Mouse (Mus musculus) left cerebral cortex, adult 11 months (tissue): ENCODE measurements around the gene Tagln2.

Experiments
- DNase-seq: peaks from one replicate; pipeline ENCODE4 v3.0.0; 2022; ENCODE audit warnings: low spot score

Gene Tagln2

DNA sequence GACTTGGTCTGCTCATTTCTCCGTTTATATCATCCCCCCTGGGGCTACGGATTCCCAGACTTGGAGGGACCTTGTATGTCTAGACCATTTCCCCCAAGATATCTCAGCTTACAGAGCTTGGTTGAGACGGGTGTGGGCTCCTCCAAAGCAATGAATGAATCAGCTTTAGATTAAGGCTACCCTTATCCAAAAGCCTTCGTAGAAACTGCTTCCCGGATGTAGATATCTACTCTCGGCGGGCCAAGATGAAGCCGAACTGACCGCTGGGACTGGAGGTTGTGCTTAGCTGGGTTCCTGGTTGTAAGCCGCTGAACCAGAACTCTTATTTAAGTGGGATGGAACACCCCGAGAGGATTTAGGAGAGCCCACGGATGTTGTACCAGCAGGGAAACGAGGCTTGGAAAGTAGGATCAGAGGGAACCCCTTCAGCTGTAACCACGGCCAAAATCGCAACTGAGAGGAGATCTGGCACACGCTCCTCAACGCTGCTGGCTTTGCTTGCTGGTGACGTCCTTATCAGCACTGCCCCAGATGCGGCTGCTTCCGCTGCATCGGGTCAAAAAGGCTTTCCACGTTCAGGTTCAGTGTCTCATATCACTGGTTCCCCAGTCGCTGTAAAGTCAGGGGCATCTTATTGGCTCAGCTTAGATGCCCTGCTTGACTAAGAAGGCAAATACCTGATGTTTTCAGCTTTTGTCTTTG is 26.7 kb downstream of the Tagln2 start:
- DNase-seq, result no peak

GRCm38 (mm10) chr1:172527431-172527830 is 27.6 kb downstream of the Tagln2 start:
- no peak for DNase-seq

DNA sequence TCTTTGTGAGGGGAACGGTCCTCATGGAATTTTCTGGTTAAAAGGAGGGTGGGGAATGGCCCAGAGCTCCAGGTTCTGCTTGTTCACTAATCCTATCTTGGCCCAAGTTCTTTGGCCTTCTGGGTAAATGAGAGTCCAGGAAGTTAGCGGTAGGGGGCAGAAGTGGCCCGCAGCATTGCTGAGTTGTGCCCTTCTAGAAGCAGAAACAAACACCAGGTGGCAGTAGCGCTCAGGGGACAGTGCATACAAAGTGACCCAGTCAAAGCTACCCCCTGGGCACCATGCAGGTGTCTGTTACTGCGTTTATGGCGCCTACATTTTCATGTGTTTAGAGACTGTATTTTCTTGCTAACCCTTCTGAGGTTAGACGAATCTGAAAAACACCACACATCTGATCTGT is 28.9 kb downstream of the Tagln2 start:
- peak; percentile 69 for DNase-seq

- DNase-seq, result no peak
Measured at GRCm38 (mm10) chr1:172530544-172531220, 30.8 kb downstream of the Tagln2 start.

DNA sequence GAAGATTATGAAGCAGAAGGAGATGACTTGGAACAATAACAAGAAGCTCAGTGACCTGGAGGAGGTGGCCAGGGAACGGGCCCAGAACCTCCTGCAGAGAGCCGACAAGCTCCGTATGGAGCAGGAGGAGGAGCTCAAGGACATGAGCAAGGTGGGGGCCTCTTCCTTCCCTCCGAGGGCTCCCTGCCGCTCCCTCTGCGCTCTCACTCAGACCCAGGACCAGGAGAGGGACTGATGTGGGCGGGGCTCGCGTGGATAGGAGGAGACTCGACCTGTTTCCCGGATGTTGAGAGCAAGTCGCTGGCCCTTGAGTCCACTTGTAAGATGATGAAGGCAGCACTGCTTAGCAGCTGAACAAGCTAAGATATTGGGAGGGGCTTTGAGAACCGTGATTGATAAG is 32.7 kb downstream of the Tagln2 start:
- no peak for DNase-seq

GRCm38 (mm10) chr1:172535116-172535515 is 35.3 kb downstream of the Tagln2 start:
- DNase-seq, result no peak

DNA sequence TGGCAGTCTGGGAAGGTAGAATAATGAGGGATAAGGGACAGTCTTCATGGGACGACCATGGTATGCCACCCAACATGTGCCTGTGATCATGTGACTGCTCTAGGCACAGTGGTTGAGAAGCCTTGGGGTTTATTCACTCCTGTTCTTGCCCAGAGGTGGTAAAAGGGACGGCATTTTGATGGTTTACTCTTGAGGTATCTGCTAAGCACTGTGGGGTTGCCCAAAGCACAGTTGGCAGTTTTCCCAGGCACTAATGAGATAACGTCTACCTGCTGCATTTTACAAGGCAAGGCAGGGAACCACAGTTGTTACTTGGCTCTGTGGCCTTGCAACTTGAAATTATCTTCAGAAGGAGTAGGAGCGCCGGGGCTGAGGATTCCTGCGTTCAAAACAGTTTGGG is 40.0 kb downstream of the Tagln2 start:
- DNase-seq, result no peak

- no peak for DNase-seq
Measured at GRCm38 (mm10) chr1:172540283-172540820, 40.5 kb downstream of the Tagln2 start.

GRCm38 (mm10) chr1:172546062-172546461 is 46.2 kb downstream of the Tagln2 start:
- DNase-seq, result no peak

GRCm38 (mm10) chr1:172548501-172548900 is 48.7 kb downstream of the Tagln2 start:
- no peak for DNase-seq

- DNase-seq, result no peak
Measured at GRCm38 (mm10) chr1:172549314-172549713, 49.5 kb downstream of the Tagln2 start.

GRCm38 (mm10) chr1:172549717-172550116 is 49.9 kb downstream of the Tagln2 start:
- DNase-seq, result no peak

- peak; percentile 9 for DNase-seq
Measured at GRCm38 (mm10) chr1:172550551-172550951, 50.7 kb downstream of the Tagln2 start.

DNA sequence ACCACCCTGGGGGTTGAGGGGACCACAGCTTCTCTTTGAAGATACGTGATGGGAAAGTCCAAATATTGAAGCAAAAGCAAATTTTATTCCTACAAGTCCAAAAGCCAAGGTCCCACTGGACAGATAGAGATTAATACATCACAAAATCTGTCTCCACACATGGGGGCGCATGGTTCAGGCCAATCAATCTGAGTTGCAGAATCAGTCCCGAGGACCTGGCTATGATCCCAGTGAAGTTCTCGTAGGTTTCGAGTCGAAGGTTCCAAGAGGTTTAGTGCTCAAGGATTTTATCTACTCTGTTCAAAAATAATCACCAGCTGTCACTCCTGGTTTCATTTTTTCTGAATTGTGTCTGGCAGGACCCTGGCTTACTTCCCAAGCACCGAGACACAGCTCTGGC is 51.2 kb downstream of the Tagln2 start:
- DNase-seq, result no peak

DNA sequence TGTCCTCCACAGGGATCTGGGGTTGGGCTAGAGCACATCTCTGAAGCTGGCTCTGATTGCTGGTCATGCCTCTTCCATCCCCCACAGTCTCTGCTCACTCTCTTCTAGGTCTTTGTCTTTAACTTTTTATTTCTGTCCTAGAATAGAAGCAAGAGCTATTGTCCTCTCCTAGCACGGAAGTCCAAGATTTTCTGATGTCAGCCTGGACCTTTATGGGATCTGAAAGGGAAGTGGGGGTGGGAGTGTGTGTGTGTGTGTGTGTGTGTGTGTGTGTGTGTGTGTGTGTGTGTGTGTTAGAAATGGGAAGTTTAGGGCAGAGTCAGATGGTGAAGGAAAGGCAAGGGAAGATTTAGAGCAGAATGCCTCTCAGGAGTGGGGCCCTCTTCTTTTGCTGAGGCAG is 52.8 kb downstream of the Tagln2 start:
- DNase-seq, result no peak

DNA sequence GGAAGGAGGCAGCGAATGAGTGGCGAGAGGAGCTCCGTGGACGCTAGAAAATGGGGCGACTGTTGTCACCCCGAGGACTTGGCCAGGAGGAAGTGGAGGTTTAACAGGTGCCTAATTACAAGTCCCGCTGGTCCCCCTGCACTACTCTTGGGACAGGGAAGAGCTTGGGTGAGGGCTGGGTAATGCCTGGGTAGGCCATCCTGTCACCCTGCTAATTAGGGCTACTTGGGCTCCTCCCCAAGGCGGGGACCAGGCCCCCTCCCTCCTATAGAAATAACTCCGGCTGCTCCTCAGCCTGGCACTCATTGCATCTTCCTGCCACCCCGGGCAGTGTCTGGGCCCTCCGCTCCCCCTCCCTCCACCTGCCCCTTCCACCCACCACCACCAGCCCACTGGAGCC is 55.8 kb downstream of the Tagln2 start, which contains the start of gene Vsig8:
Gene Vsig8, plus strand, starts transcription at position 301 of the 400 bp plus-strand sequence.
- no peak for DNase-seq
